Mouse (Mus musculus) neural tube, embryonic 15.5 days (tissue): ENCODE data around the gene Lbhd1. TPM values are rescaled to one million over a fixed set of nuclear protein-coding genes. Genes with fewer than 3 reads are reported as not detected.

ENCODE experiments used
- ATAC-seq: fragments of 200-750 bp; cut with Nextera tagmentation; 2 replicates; pipeline ENCODE4 v1.8.0; 2017; ENCODE audit warnings: mild to moderate bottlenecking, moderate TSS enrichment, moderate library complexity; ENCODE audit not compliant: low FRiP score
- H3K27ac ChIP-seq: fragments of 300-500 bp; sonication (generic); replicated peaks from 2 replicates; pipeline ENCODE4 v1.5.1; 2015; ENCODE audit warnings: mild to moderate bottlenecking, inconsistent platforms
- H3K27me3 ChIP-seq: fragments of 300-500 bp; sonication (generic); replicated peaks from 2 replicates; pipeline ENCODE4 v1.6.1; 2015; ENCODE audit warnings: inconsistent platforms
- H3K36me3 ChIP-seq: fragments of 300-500 bp; sonication (generic); 2 replicates; pipeline ENCODE4 v1.6.1; 2015; ENCODE audit warnings: inconsistent platforms
- H3K4me1 ChIP-seq: fragments of 300-500 bp; sonication (generic); 2 replicates; pipeline ENCODE4 v1.6.1; 2015; ENCODE audit warnings: inconsistent platforms
- H3K4me2 ChIP-seq: fragments of 300-500 bp; sonication (generic); 2 replicates; pipeline ENCODE4 v1.6.1; 2015; ENCODE audit warnings: inconsistent platforms, mild to moderate bottlenecking, moderate library complexity
- H3K4me3 ChIP-seq: fragments of 300-500 bp; sonication (generic); replicated peaks from 2 replicates; pipeline ENCODE4 v1.5.1; 2015; ENCODE audit warnings: mild to moderate bottlenecking, inconsistent platforms
- H3K9ac ChIP-seq: fragments of 300-500 bp; sonication (generic); replicated peaks from 2 replicates; pipeline ENCODE4 v1.6.1; 2015; ENCODE audit warnings: mild to moderate bottlenecking, inconsistent platforms
- H3K9me3 ChIP-seq: fragments of 300-500 bp; sonication (generic); replicated peaks from 2 replicates; pipeline ENCODE4 v1.6.1; 2016; ENCODE audit warnings: inconsistent platforms
- WGBS: fragments of 180-500 bp; shearing (Covaris S2); methylation state at CpG from one replicate; pipeline ENCODE4 v1.1.7; 2015; ENCODE audit warnings: mixed read lengths; 5-methylcytosine and 5-hydroxymethylcytosine counted together
- polyA plus RNA-seq: library from polyadenylated mRNA; unstranded; fragments of >200 nt; fragmentation: Nextera tagmentation; extraction: Ambion mirVana; gene quantifications from 2 replicates; pipeline ENCODE4 v1.2.1, GENCODE M21; 2015

Lbhd1 gene
- polyA plus RNA-seq, 1 experiment from 2014 or later, result 47.3 TPM

DNA sequence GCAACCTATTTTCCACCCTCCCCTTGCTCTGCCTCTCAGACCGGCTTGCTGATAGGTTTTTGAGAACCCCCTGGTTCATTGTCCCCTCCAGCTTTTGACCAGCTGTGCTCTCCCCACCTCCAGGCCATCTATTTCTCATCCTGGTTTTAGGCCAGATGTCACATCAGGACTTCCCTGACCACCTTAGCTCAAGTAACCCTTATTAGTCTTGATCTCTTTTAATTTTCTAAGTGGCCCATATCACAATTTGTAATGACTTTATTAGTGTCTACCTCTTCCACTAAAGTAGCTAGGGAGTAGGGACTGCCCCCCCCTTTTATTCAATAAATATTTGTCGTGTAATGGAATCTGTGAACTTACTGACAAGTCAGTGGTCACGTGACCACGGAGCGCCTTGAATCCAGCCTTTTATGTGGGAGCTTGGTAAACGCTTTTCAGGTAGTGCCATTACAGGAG lies 37.3 kb downstream of the Lbhd1 start:
- ATAC-seq, result 0 out of 2 replicates have a peak, but pooled peaks have one; percentile 17
- WGBS, result 1% methylated on average over 6 of the region's 6 CpGs
- Histone ChIP-seq H3K4me3 (peak overlapping the region; percentile 66), H3K9ac (peak overlapping the region; percentile 64), H3K4me1 (peaks cover 18% of the 10 kb centered on the region), H3K4me2 (peak overlapping the region; percentile 67), H3K9me3 (no peaks in the 10 kb centered on the region), H3K27me3 (no peaks in the 10 kb centered on the region), H3K27ac (peak overlapping the region; percentile 90), H3K36me3 (peaks cover 24% of the 10 kb centered on the region)

DNA sequence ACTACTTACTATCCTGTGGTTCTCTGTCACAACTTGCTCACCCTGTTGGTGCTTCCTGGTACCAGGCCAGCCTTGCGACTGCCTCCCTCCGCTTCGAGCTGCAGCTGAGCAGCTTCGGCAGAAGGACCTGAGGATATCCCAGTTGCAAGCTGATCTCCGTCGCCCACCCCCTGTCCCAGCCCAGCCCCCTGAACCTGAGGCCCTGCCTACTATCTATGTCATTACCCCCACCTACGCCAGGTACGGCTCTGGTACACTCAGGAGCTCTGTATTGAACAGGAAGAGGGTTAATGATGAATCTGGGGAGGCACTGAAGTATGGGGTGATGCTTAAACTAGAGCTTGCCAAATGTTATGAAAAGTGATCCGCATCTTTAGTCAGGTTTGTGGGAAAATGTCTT lies 38.2 kb downstream of the Lbhd1 start:
- Histone ChIP-seq H3K36me3 (peaks cover 22% of the 10 kb centered on the region), H3K9me3 (no peaks in the 10 kb centered on the region), H3K27ac (no peak overlapping the region), H3K4me1 (peaks cover 18% of the 10 kb centered on the region), H3K9ac (no peak overlapping the region), H3K4me2 (peak overlapping the region; percentile 67), H3K27me3 (no peaks in the 10 kb centered on the region), H3K4me3 (peak overlapping the region; percentile 66; the same call in 1 of the 2 replicates)
- 87% methylated on average over 9 of the region's 9 CpGs for WGBS
- no peak for ATAC-seq

DNA sequence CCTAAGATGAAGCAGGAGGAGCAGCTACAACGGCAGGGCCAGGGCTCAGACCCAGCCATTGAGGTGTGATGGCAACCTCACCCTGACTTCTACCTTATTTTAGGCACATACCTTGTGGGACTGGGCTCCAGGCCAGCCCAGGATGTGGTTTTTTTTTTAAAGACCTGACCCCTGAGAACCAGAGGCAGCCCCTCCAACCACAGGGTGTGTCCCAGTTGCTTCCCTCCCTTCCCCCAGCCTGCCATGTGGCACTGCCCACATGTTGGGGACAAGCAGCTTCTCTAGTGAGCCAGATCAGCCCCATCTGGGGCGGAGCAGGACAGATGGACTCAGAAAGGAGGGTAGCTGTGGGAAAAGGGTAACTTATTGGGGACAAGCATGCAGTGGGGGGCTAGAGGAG lies 43.2 kb downstream of the Lbhd1 start:
- H3K4me2 ChIP-seq, result no peak overlapping the region
- no peaks in the 10 kb centered on the region for H3K9me3 ChIP-seq
- 95% methylated on average over 2 of the region's 2 CpGs for WGBS
- H3K27me3 ChIP-seq, result no peaks in the 10 kb centered on the region
- ATAC-seq, result no peak
- no peak overlapping the region for H3K4me3 ChIP-seq
- H3K36me3 ChIP-seq, result peaks cover 31% of the 10 kb centered on the region
- peaks cover 26% of the 10 kb centered on the region for H3K4me1 ChIP-seq
- H3K27ac ChIP-seq, result no peak overlapping the region
- H3K9ac ChIP-seq, result no peak overlapping the region

DNA sequence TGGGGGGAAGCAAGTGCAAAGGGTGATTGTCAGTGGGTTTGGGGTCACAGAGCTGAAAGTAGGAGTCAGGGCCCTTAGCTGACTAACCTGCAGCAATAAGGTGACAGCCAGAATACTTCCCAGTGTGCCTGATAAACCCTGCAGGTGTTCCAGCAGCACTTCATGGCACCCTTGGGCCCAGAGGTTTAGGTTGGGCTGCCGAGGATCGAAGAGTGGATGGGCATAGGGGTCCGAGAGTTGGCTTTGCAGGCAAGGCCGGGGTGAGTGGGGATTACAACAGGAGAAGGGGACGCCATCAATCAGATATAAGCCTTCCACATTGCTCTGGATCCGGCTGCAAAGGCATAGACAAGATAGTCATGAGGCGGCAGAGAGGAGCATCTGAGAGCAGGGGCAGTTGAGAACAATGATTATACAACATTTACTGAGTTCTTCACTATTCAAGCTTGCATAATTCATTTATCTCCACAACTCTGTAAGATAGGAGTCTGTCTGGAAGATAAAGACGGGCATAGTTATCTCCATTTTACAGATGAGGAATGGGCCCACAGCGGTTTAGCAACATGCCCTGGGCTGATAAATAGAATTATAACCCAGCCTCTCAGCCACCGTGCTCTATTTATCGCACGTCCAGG lies 44.5 kb downstream of the Lbhd1 start:
- Histone ChIP-seq H3K4me2 (no peak overlapping the region), H3K4me3 (no peak overlapping the region)

DNA sequence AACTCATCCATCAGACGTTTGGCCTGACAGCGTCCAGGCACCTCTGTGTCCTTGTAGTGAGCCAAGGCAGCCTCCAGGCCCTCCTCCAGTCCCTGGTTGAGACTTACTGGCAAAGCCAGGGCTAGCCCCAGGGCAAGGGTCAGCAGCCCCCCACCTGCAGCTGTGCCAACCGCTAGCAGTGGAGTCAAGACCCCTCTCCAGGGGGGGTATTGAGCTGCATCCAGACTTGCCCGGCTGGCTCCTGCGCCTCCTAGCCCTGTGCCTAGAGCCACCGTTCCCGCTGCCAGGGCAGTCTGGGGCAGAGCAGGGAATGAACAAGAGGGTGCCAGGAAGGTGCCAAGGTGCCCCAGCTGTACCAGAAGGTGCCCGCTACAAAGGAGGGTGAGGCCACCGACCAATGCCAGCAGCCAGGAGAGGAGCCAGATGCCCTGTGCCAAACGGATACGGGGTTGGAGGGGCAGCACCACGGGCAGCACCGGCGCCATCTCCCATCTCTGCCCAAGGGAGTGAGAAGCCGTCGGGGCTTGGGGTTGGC lies 45.2 kb downstream of the Lbhd1 start:
- no peaks in the 10 kb centered on the region for H3K9me3 ChIP-seq
- H3K4me1 ChIP-seq, result peaks cover 24% of the 10 kb centered on the region
- no peak; the same call in 1 of the 2 replicates for ATAC-seq
- peak overlapping the region; percentile 50 for H3K9ac ChIP-seq
- H3K4me3 ChIP-seq, result peak overlapping the region; percentile 52
- H3K27ac ChIP-seq, result no peak overlapping the region; the same call in 1 of the 2 replicates
- WGBS, result 15% methylated on average over 16 of the region's 16 CpGs
- H3K36me3 ChIP-seq, result peaks cover 22% of the 10 kb centered on the region
- H3K4me2 ChIP-seq, result peak overlapping the region; percentile 72
- H3K27me3 ChIP-seq, result no peaks in the 10 kb centered on the region

More for the DNA sequence above, 44.5 kb downstream of the Lbhd1 start:
- Histone ChIP-seq H3K27ac (no peak overlapping the region), H3K9me3 (no peaks in the 10 kb centered on the region), H3K9ac (0 out of 2 replicates have a peak overlapping the region, but pooled peaks have one; percentile 3), H3K27me3 (no peaks in the 10 kb centered on the region), H3K4me1 (peaks cover 24% of the 10 kb centered on the region), H3K36me3 (peaks cover 27% of the 10 kb centered on the region)
- no peak for ATAC-seq
- WGBS, result 90% methylated on average over 12 of the region's 12 CpGs

DNA sequence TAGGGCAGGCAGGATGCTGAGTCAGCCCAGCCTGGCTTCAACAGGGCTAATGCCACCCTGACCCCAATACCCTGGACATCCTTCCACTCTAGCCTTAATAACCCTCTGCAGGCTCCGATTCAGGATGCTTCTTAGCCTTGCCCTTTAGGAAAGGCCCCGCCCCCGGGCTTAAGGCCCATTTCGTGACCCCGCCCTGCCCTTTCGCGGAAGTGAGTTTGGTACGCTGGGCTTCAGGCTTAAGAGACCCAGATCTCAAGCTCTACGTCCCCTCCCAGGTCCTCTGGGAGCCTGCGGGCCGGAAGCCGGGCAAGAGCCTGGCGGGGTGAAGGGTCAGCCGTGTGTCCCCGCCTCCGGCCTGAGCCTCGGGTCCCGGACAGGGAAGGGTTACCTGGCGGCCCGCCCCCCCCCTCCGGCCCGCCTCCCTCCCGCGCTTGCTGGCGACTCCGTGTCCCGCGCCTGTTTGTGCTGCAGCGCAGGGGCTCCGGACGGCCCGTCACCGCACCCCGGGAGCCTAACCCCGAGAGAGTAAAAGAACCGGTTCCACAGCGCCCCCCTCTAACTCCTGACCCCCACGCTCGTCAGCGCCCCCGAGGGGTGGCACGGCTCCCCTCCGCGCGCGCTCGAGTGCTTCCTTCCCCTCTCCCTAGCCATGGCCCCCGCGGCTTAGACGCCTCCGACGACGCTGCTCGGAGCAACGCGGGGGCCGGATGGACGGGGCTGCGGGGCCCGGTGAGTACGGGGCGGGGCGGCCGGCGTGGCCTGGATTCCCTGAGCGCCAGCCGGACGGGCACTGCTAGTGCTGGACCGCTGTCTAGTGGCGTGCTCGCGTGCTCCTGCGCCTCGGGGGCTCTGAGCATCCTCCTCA lies 45.9 kb downstream of the Lbhd1 start, which contains the start of the genes Rom1 and Eml3:
TSS of gene Rom1 (minus strand) at position 133 of the 865 bp plus-strand sequence.
TSS of gene Eml3 (plus strand) at position 329 of the 865 bp plus-strand sequence.
- ATAC-seq, result peak; percentile 64
- Histone ChIP-seq H3K4me3 (peak within 1 kb of the TSS; percentile 52), H3K4me2 (peak within 1 kb of the TSS; percentile 72), H3K36me3 (peaks cover 22% of the 10 kb centered on the region), H3K4me1 (peaks cover 24% of the 10 kb centered on the region), H3K9ac (peak within 1 kb of the TSS; percentile 50), H3K27ac (peak within 1 kb of the TSS; percentile 60; the same call in 1 of the 2 replicates), H3K9me3 (no peaks in the 10 kb centered on the region), H3K27me3 (no peaks in the 10 kb centered on the region)
- WGBS, result under 1% methylated on average over 58 of the region's 74 CpGs

DNA sequence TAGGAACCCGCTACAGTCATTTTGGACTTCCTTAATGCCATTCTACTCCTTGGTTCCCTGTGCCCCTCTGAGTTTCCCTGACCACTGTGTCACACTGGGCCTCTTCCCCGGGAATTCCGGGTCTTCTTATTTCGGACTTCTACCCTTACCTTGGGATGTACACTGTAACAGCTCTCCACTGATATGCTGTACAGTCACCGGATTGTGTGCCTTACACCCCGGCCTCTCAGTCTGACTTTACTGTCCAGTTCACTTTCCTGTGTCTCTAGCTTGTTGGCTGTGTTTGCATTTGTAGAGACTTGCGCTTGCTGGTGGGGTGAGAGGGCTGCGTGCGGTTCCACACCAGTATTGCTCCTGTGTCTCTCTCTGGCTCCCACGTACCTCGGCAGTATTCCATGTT lies 46.6 kb downstream of the Lbhd1 start:
- H3K4me2 ChIP-seq, result peak overlapping the region; percentile 72
- no peaks in the 10 kb centered on the region for H3K9me3 ChIP-seq
- peak overlapping the region; percentile 52 for H3K4me3 ChIP-seq
- H3K9ac ChIP-seq, result peak overlapping the region; percentile 50
- H3K27me3 ChIP-seq, result no peaks in the 10 kb centered on the region
- no peak for ATAC-seq
- H3K36me3 ChIP-seq, result peaks cover 22% of the 10 kb centered on the region
- 11% methylated on average over 11 of the region's 11 CpGs for WGBS
- peaks cover 24% of the 10 kb centered on the region for H3K4me1 ChIP-seq
- 0 out of 2 replicates have a peak overlapping the region, but pooled peaks have one; percentile 60 for H3K27ac ChIP-seq

DNA sequence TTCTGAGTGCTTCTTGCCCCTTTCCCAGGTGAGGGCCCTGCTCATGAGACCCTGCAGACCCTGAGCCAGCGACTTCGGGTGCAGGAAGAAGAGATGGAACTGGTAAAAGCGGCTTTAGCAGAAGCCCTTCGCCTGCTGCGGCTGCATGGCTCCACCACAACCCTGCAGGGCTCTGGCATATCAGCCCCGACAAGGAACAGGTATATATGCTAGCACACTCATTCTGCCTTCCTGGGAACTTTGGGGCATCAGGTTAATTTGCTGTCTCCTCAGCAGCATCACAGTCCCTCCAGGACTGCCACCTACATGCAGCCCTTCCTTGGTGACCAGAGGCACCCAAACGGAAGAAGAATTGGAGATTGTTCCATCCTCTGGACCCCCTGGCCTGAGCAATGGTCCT lies 47.2 kb downstream of the Lbhd1 start:
- Histone ChIP-seq H3K4me2 (peak overlapping the region; percentile 72), H3K27ac (no peak overlapping the region), H3K4me3 (0 out of 2 replicates have a peak overlapping the region, but pooled peaks have one; percentile 52), H3K4me1 (peaks cover 24% of the 10 kb centered on the region), H3K36me3 (peaks cover 17% of the 10 kb centered on the region), H3K9ac (0 out of 2 replicates have a peak overlapping the region, but pooled peaks have one; percentile 50), H3K9me3 (no peaks in the 10 kb centered on the region), H3K27me3 (no peaks in the 10 kb centered on the region)
- ATAC-seq, result no peak
- WGBS, result 84% methylated on average over 7 of the region's 7 CpGs

DNA sequence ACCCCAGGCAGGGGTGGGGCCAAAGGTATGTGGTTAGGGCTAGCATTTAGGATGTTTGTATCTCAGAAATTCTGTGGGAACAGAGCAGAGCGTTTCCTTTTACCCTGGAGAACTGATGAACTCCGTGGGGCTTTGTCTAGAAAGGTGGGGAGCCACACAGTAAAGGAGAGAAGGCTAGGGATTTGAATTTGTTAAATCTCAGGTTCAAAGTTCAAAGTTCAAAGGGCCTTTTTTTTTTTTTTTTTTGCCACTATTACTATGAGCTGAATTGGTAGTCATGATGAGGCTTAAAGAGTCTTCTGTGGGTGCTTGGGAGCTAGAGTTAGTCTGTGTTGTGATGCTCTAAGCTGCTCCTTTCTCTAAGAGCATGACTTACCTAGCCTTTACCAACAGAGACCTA lies 53.2 kb downstream of the Lbhd1 start:
- Histone ChIP-seq H3K9me3 (no peaks in the 10 kb centered on the region), H3K27ac (no peak overlapping the region), H3K4me2 (no peak overlapping the region), H3K4me1 (peaks cover 15% of the 10 kb centered on the region), H3K36me3 (peaks cover 7% of the 10 kb centered on the region; the same call in 1 of the 2 replicates), H3K4me3 (no peak overlapping the region), H3K27me3 (no peaks in the 10 kb centered on the region), H3K9ac (no peak overlapping the region)
- no peak for ATAC-seq
- WGBS, result 92% methylated on average over 2 of the region's 2 CpGs

DNA sequence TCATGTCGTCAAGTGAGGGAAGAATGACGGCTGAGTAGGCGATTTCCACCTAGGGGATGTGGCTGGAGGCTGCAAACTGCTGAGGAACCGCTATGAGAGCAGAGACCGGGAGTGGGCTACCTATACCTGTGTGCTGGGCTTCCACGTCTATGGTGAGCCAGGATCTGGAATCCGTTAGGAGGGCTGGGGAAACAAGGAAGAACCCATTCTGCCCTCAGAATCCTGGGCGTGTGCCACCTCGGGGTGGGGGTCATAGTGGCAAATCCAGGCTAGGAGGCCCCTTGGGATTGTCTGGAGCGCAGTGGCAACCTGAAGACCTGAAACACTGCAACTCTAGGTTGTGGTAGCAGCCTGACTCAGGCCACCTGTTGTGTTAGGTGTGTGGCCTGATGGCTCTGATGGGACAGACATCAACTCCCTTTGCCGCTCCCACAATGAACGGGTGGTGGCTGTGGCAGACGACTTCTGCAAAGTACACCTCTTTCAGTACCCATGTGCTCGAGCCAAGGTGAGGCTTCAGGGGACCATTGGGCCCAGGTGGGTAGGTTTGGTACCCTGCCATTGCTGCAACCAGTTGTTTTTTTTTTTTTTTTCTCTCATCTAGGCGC lies 57.1 kb downstream of the Lbhd1 start:
- peaks cover 45% of the 10 kb centered on the region for H3K4me1 ChIP-seq
- 71% methylated on average over 15 of the region's 15 CpGs for WGBS
- no peaks in the 10 kb centered on the region for H3K27me3 ChIP-seq
- peak overlapping the region; percentile 94 for H3K4me3 ChIP-seq
- H3K4me2 ChIP-seq, result peak overlapping the region; percentile 70
- H3K36me3 ChIP-seq, result peaks cover 21% of the 10 kb centered on the region
- H3K9ac ChIP-seq, result peak overlapping the region; percentile 57; the same call in 1 of the 2 replicates
- ATAC-seq, result no peak
- no peak overlapping the region; the same call in 1 of the 2 replicates for H3K27ac ChIP-seq
- H3K9me3 ChIP-seq, result no peaks in the 10 kb centered on the region

DNA sequence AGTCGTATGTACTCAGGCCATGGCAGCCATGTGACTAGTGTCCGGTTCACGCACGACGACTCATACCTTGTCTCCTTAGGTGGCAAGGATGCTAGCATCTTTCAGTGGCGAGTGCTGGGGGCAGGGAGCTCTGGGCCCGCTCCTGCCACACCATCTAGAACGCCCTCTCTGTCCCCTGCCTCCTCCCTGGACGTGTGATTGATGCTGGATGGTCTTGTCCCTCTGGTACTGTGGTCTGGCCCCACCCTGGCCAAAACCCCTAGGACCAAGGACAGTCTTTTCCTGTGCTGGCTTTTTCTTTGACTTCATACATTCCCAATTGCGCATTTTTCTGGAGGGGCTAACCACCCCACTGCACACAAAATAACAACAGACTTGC lies 57.6 kb downstream of the Lbhd1 start:
- Histone ChIP-seq H3K4me2 (peak overlapping the region; percentile 70), H3K36me3 (peaks cover 26% of the 10 kb centered on the region), H3K9ac (peak overlapping the region; percentile 57), H3K27ac (peak overlapping the region; percentile 97), H3K9me3 (no peaks in the 10 kb centered on the region), H3K27me3 (no peaks in the 10 kb centered on the region), H3K4me1 (peaks cover 45% of the 10 kb centered on the region), H3K4me3 (peak overlapping the region; percentile 94)
- peak; percentile 22 for ATAC-seq
- WGBS, result 19% methylated on average over 10 of the region's 10 CpGs
